Mouse (Mus musculus): ENCODE measurements at regions not wholly inside any gene's neighbourhood (a gene's known extent, or its start where the extent isn't known, plus 50 kb on each side); places are given as distances from the start of the nearest gene placed in this dataset.

DNA sequence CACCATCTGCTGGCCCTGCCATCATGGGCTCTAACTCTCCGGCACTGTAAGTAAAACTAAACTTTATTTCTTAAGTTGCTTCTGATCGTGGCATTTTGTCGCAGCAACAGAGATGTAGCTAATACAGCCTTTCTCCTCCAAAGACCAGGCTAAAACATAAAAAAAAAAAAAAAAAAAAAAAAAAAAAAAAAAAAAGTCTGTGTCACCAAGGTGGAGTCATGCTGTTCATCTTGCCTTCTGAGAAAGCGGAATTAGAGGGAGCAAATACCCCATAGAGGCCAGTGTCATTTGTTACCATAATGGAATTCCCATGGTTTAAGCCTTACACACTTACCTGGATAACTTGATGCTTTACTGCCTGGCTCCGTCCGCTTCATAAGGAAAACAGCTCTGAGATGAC is 136.9 kb upstream of the Rybp start:
- TF ChIP-seq CTCF (conservative IDR thresholded peaks at IDR 0.05; ENCODE audit: low read length) (no peak), NANOG (IDR thresholded peaks at IDR 0.05; ENCODE audit: borderline replicate concordance, low read length) (no peak), POU5F1 (IDR thresholded peaks at IDR 0.05; ENCODE audit: borderline replicate concordance, low read length) (no peak)

Measured in E14TG2a.4 (cell line).